Mouse (Mus musculus): ENCODE measurements around the gene Tnfrsf14.

Gene Tnfrsf14

DNA sequence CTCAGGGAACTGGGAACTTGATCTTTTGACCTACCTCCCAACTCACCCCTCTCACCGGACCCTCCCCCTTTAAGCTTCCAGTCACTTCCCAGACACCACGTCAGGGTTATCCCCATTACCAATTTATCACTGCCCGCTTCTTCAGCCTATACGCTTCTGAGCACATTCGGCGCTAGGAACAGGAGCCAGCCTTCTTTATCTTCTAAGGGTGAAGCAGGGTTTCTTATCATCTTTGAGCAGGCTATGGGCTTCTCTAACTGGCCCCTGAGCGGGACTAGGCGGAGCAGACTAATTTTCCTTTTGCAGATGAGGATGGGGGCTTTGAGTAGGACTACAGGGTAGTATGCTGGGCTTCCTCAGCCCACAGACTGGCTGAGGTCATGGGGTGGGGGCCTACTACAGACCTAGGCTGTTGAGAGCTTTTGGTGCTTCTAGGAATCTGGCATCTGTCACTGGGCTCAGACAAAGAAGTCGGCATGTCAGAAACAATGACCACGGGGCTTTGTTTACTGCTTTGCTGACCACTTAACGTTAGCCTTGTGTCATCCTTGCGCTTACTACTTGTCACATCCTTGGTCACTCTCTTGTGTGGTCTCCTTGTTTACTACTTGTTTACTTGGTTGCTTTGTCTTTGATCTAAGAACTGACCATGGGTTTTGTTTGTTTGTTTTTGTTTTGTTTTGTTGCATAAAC, at the start of gene Tnfrsf14:
Gene Tnfrsf14 (minus strand): TSS at position 169 of the 693 bp plus-strand sequence.
- DNase-seq (ENCODE audit: low read depth, low spot score), result no peak

DNA sequence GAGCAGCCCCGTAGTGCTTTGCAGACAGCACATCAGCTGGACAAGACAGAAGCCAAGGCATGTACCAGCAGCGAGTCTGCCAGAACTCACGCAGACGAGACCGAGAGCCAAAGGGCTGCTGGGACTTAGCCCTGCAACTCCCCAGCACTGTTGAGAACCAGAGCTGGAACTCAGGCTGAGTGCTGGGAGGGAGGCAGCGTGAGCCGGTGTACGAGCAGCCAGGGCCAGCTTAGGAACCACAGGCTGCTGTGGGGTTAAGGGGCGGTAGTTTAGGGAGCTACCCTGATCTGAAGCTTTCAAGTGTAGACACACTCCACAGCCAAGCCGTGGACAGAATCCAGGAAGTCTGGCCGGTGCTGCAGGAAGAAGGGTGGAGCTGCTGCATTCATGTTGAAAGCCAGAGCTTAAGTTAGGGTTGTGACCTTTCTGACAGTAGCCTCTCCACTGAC, 45.8 kb upstream of the Tnfrsf14 start:
- no peak for DNase-seq (ENCODE audit: low read depth, low spot score)

DNA sequence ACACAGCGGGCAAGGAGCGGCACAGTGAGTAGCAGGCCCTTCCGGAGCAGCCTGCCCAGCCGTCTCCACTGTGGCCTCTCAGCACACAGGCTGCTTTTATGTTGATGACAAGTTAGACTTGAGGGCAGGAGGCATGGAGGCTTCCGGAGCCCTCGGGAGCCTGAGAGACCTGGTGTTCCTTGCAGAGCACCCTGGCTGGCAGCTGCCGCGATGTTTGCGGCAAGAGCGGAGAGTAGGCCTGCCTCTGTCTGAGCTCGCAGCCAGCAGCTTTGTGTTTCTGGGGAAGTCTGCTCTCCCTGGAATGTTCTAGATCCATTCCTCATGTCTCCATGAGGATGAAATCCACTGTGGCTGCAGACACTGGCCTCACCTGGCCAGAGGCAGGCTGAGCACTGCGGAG, 44.2 kb upstream of the Tnfrsf14 start:
- DNase-seq (ENCODE audit: low read depth, low spot score), result no peak

DNA sequence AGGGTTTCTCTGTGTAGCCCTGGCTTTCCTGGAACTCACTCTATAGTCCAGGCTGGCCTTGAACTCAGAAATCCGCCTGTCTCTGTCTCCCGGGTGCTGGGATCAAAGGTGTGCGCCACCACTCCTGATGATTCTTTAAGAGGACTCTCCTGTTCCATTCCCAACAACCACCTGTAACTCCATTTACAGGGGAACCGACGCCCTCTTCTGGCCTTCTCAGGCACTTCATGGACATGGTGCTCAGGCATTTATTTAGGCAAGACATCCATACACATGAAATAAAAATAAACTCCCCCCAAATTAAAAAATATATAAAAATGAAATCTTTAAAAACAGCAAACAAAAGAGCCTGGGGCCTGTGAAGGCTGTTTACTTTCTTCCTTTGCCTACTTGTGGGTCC, 38.8 kb upstream of the Tnfrsf14 start:
- peak; percentile 55 for DNase-seq (ENCODE audit: low read depth, low spot score)

DNA sequence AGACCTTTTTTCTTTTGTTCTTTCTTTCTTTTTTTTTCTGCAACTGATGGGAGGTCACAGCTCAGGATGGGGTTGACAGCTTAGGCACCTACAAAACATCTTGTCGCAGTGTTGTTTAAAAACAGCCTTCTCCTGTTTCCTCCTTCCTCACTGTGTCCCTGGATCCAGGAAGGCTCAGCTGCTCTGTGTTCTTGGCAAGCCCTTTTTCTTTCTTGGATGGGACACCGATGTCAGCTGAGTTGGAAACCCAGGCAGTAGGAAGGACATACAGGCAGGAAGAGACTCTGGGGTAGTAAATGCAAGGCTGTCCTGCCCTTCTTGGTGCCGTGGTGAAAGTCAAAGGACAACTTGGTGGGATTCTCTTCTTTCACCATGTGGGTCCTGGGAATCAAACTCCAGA, 37.5 kb upstream of the Tnfrsf14 start:
- DNase-seq (ENCODE audit: low read depth, low spot score), result no peak

DNA sequence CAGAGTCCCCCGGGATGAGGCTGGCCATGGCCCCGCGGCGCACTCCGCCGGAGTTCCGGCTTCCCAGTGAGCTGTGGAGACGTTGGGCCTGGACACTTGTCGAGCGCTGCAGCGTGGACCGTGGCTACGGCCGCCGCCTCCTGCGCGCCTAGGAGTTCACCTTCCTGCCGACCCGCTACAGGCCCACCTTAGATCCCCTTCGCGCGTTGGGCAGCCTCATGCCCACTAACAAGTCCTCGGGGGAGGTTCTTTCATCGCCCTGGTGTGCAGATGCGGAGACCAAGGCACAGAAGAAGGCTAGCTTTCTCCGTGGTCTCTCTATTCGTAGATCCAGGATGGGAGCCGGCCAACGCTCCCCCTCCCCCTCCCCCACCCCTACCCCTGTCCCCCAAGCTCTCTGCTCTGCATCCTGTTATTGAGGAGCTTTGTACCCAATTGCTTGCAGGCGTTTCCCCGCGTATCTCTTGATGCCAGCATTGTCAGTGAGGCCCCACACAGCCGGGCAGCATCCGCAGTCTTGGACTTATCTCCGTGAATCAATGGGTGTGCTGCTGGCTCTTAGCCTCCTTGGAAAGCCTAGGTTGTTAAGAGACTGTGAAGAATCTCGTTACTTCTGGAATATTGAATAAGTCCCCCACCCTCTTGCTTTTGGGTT, 36.3 kb upstream of the Tnfrsf14 start:
- DNase-seq (ENCODE audit: low read depth, low spot score), result peak; percentile 52

DNA sequence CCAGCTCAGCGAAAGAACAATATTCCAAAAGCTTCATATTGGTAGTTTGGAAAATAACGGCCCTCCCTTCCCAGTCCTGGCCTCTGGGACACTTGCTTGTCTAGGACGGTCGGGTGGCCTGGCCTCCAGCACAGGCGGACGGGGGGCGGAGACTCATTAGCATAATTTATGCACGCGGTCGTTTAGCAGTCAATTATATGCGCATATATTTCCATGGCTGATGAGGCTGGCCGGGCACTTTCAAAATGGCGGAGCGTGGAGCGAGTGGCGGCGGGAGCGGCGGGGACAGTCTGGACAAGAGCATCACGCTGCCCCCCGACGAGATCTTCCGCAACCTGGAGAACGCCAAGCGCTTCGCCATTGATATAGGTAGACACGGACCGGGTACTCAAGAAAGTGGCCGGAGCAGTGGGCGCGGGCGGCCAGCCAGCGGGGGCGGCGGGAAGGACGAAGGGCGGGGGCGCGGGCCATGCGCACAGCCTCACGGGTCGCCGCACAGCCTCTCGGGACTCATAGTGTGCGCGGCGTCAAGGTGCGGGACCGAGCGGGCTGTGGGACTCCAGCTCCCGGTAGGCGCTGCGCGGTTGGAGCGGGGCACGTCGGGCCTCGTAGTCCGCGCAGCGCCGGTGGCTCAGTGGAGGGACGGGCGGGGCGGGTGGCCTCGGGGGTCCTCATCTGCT, 35.7 kb upstream of the Tnfrsf14 start, which contains the start of gene Pank4:
Gene Pank4 (plus strand): TSS at position 223 of the 680 bp plus-strand sequence.
- peak; percentile 87 for DNase-seq (ENCODE audit: low read depth, low spot score)

DNA sequence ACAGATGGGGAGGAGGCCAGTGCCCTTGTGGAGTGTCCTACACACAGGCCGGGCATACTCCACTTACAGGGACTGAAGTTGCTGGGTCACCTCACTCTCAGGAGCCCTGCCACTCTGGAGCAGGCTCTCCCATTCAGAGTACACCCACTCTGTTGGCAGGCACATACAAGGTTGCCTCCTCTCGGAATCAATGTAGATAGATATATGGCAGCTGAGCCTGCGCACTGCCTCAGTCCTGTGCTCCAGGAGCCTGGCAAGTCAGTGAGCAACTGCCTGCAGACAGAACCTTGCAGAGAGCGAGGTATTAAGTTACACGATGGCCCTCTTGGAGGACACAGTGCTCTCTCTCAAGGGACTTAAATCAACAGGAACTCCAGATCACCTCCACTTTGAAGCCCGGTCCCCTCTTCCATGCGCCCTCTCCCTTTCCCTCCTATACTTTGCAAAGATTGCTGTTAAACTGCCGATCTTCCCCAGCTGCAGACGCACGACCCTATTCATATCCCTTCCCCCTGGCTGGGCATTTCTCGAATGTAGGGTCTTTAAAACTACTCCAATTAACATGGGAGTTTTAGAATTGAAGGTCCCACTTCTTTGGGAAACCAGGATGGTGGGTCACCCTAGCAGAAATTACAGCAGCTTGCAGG, 35.0 kb upstream of the Tnfrsf14 start:
- no peak for DNase-seq (ENCODE audit: low read depth, low spot score)

DNA sequence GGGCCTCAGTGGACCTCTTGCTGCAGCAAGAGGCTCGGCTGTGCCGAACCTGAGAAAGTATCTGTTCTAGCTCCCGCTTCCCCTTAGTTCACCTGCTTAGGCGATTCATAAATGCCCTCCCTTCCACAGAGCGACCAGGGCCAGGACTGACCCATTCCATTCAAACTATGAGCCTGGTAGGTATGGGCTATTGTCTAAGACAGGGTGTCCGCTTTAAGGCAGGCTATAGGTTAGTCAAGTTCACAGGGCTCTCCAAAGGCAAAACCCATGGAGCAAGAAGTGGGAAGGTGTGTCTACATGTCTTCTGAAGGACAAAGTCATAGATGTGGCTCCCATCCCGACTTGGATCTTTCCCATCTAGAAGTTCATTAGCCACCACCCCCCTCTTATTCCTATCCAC, 34.3 kb upstream of the Tnfrsf14 start:
- DNase-seq (ENCODE audit: low read depth, low spot score), result no peak

DNA sequence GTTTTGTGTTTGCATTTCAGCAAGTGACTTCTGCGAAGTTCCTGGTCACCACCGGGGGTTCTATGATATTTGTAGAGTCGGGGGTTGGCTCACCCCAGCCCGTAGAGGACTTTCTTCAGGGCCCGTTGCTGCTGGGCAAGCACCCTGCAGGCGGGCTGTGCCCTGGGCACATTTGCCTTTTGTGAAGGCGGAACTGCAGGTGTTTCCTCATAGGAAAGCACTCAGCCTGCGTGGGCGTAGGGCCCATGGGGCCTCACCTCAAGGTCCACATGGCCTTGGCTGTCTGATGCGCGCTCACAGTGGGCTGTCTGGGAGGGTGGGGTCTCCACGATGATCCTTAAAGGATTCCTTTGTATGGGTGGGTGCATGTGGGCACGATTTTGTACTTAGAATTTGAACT, 33.5 kb upstream of the Tnfrsf14 start:
- DNase-seq (ENCODE audit: low read depth, low spot score), result peak; percentile 65

DNA sequence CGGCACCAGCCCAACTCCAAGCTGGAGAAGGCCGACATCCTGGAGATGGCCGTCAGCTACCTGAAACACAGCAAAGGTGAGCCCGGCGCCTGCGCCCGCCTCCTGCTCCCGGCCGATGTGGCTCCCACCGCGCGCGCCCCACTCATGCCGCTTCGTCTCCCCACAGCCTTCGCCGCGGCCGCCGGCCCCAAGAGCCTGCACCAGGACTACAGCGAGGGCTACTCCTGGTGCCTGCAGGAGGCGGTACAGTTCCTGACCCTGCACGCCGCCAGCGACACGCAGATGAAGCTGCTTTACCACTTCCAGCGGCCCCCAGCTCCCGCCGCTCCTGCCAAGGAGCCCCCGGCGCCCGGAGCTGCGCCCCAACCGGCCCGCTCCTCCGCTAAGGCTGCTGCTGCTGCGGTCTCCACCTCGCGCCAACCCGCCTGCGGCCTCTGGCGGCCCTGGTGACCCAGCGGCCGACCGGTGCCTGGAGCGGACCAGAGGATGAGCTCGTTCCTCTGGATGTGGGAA, 32.9 kb upstream of the Tnfrsf14 start:
- DNase-seq (ENCODE audit: low read depth, low spot score), result peak; percentile 54

DNA sequence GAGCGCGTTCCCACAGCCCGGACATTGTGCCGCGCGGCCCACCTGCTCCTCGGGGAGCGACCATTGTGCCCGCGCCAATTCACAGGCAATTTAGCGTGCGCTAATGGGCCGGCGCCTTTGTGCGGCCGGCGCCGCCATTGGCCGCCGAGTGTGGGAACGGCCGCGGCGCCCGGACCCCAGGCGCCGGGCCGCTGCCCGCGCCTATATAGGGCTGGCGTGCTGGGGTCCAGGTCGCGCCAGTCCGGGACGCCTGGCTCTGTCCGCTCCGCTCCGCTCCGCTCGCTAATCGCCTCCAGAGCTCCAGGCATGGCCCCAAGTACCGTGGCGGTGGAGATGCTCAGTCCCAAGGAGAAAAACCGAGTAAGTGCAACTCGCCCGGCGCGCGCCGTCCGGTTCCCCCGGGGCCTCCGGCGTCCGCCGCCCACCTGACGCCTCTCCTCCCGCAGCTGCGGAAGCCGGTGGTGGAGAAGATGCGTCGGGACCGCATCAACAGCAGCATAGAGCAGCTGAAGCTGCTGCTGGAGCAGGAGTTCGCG, 32.4 kb upstream of the Tnfrsf14 start, which contains the start of gene Hes5:
Gene Hes5 (plus strand): TSS at position 234 of the 536 bp plus-strand sequence.
- DNase-seq (ENCODE audit: low read depth, low spot score), result peak; percentile 51

DNA sequence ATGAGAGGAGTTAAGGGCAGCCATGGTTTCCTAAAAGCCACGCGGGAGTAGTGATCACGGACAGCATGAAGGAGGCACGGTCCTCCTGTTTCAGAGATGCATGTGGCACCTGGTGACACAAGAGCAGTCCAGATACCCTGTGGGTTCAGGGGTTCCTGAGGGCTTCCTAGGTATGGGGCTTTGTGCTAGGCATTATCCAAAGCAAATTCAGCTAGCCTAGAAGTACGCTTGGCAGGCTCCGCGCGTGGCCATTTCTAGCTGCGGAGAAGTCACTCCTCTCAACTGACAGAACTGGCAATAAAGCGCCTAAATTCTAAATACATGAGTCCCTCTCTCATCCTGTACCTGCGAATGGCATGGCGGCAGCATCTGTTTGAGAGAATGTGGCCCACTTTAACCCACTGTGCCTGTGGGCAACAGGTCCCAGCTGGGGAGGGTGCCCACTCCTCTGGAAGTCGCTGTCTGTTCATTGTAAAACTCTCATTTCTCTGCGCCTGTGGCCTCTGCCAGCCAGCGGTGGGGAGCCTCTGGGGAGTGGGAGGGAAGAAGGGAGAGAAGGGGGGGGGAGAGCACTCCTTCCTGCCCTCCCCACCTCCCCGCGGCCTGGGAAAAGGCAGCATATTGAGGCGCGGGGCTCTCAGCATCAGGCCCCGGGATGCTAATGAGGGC, 31.8 kb upstream of the Tnfrsf14 start:
- DNase-seq (ENCODE audit: low read depth, low spot score), result peak; percentile 32

DNA sequence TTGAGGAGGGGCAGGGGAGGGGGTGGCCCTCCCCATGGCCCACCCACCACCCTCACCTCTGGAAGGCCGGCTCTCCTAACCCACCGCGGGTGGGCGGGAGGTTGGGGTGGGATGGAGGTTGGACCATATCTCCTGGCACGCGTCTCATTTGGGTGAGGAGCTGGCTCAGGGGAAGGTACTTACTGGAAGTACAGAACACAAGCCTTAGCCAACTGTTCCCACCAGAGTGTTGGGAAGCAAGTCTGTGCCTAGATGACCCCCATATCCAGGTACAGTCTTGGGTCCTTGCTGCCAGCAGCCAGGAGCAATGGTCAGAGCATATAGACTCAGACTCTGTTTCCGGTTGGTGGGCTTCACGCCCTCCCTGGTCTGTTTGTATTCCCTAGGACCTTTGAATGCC, 30.3 kb upstream of the Tnfrsf14 start:
- no peak for DNase-seq (ENCODE audit: low read depth, low spot score)

DNA sequence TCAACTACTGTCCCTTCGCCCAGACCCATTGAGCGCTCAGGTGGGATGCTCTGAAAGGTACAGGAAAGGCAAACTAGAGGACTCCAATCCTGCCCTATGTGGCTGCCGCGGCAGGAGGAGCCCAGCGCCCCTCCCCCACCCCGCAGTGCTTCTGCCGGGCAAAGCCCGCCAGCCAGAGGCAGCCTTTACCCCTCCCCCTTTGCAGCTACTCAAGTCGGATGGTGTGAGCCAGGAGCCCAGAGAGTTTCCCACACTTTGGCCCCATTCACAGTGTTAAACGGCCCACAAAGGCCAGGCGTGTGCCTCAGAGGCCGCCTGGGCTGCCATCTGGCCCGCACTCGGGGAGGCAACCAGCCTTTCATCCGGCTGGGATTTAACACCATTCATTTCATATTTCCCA, 29.8 kb upstream of the Tnfrsf14 start:
- DNase-seq (ENCODE audit: low read depth, low spot score), result no peak

DNA sequence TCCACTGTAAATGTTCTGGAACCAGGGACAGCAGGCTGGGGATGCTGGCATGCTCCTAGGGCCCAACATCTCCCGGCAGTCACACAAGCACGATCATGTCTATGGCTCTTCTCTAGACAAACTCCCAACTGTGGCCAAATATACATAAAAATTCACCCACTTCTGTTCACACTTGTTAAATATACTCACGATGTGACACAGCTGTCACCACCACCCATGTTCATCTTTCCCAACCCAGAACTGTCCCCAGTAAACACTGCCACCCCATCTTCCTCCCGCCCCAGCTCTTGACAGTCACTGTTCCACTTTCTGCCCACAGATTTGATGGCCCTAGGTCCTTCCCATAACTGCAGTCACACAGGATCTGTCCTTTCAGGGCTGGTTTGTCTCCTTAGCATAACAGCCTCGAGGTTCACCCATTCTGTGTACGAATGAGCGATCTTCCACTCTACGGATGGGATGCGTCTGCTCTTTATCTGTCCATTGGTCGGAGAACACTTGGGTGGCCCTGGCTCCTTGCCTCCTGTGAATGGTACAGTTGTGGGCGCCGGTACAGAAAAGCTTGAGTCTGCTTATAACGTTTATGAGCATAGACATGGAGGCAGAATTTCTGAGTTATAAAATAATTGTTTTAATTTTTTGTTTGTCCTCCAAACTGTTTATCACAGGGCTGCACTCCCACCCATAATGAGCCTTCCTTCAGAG, 29.1 kb upstream of the Tnfrsf14 start:
- no peak for DNase-seq (ENCODE audit: low read depth, low spot score)

DNA sequence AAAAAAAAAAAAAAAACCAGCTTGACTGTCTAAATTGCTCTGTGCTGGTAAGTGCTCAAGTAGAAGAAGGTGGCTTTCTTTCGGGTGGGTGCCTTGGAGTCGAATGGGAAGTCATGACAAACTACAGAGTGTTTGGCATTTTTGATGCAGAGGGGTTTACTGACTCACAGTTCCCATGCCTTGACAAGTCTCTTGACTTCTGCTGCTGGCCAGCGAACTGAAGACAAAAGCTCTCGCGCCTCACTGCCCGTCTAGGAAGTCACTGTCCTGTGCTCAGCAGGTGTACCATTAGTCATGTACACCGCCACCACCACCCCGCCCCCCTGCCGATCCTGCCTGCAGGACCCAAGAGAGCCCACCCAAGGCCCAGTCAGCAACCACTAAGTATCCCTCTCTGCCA, 28.2 kb upstream of the Tnfrsf14 start:
- no peak for DNase-seq (ENCODE audit: low read depth, low spot score)

DNA sequence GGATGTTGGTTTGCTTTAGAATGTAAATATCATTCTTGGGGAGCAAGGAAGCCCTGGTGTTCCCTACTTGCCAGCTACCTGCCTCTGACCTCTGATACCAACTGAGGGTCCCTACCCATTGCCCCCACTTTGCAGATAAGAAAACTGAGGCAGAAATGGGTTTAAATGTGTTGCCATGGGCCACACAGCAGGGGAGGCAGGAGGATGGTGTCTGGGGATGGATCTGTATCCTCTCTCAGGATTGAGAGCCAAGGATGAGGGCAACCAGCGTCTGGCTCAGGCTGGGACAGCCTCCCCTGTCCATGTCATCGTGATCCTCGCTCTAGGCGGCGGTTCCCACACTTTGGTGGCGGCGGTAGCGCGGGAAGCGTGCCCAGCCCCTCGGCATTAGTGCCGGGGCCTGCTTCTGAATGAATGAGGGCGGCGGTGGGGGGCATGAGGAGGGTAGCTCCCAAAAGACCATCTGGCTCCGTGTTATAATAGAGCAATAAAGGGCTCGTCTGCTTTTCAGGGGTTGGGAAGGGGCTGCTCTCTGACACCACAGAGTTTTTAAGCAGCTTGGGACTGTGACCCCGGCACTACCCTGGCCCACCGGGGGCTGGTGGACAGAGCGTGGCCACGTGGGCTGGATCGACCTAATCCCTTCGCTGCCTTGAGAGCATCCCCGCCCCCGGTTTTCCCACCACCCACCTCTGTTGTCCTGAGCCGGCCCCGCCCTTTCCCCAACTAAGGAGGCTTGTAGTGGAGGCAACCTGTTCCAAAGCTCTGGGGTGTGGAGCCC, 24.3 kb upstream of the Tnfrsf14 start:
- DNase-seq (ENCODE audit: low read depth, low spot score), result no peak

DNA sequence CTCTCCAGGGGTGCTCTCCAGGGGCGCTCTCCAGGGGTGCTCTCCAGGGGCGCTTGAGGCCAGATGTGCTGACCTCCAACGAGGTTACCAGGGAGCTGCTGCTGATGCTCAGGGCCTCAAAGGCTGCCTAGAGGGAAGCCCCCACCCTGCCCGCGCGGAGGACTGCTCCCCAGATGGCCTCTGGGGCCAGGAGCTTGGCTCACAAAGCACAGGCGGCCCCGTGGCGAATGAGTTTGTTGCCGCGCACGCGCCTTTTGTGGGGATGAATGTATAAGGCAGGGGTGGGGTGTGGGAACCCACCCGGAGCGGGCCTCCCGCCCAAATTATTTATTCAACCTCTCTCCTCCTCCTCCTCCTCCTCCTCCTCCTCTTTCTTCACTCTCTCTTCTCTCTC, 21.2 kb upstream of the Tnfrsf14 start:
- no peak for DNase-seq (ENCODE audit: low read depth, low spot score)
